Mouse (Mus musculus) layer of hippocampus, postnatal 25 days (tissue): ENCODE measurements at regions not wholly inside any gene's neighbourhood (a gene's known extent, or its start where the extent isn't known, plus 50 kb on each side); places are given as distances from the start of the nearest gene placed in this dataset.

ENCODE experiments used
- DNase-seq, 2 experiments: peaks; one replicate each; pipeline ENCODE4 v3.0.0; 2022; ENCODE audit warnings: mixed read lengths in 2 of 2, low spot score in 1 of 2; ENCODE audit errors: extremely low spot score in 1 of 2

DNA sequence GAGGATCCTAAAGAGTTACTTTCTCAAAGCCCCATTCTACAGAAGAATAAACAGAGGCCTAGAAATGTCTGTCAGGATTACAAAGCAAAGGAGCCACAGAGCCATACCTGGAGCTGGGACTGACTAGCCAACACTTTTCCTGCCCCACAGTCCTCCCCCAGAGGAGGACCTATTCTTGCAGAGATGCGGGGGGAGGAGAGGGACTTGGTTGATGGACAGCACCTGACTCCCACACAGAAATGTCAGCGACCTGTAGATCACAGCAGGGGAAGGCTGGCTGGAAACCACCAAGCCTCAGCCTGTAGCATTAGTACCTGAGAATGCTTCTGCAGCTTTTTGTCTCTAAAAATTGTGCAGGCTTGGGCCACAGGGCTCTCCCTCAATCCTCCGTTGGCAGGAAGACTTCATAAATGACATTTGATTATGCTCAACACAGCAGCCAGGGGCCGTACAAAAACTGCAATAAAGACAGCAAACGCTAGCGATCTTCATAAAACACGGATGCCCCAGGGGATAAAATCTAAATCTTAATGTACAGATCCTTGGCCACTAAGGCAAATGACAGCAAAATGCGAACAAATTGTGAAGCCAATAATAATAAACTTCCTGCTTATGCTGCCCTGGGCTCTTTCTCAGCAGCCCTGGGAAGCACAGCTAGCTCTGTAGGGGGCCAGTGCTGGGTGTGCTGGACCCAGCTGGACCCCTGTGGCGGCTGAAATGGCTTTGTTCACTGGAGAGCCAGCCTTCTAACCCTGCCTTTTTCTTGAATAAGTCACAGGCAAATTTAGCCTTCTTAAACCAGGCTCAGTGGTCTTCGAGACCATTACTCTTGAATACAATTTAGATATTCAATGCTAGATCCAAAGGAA is 489.4 kb upstream of the Camk1g start:
- DNase-seq = no peak

DNA sequence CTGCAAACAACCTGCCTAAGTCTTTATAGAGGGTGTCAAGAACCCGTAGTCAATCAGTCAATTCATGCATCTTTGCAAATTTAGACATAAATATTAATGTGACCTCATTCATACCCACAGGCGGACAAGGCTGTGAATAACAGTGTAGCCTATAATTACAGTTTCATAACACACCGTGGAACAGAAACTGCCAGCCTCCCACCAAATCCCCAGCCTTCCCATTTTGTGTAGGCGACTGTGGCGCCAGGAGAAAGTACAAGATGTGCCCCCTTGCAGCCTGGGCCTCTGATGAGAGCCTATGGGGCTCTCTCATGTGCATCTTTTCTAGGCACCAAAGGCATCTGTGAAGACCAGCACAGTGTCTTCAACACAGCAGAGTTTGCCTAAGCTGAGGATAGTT is 477.8 kb upstream of the Camk1g start:
- no peak for DNase-seq

- DNase-seq = no peak
Observed at GRCm38 (mm10) chr1:193844868-193845267, 474.8 kb upstream of the Camk1g start.

GRCm38 (mm10) chr1:193844461-193844860 is 474.4 kb upstream of the Camk1g start:
- DNase-seq = no peak

- DNase-seq = no peak
Observed at GRCm38 (mm10) chr1:193800998-193801397, 430.9 kb upstream of the Camk1g start.

DNA sequence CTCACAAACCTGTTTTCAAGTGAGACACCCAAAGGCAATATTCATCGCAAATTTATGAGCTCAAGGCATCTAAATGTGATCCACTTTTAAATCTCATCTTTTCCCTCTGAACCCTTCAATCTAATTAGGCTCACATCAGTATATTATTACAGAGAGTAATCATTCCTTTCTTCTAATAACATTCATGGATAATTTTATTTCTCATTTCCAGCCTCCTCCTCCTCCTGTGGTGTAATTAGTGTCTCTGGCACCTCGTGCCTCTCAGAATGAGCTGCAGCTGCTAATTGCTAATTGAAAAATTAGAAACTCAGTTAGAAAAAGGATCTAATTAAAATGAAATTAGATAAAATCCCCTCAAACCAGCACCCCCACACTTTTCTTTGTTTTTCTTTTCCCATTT is 420.5 kb upstream of the Camk1g start:
- no peak for DNase-seq

DNA sequence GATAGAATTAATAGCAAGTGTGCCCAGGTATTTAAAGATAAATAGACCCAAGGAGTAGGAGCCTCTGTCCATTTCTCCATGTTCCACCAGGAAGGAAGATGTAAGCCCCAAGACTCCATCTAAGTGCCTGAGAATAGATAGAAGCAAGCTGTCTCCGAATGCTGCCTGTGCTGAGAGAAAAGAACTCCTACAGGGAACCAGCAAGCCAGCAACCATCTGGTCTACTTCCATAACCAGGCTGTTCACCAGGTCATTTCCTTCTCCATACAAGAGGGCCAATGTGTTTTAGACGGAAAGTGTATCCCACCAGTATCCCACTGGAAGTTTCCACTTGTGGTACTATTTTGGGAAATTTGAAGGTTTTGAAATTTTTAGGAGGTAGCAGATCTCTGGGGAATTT is 418.4 kb upstream of the Camk1g start:
- DNase-seq = no peak

DNA sequence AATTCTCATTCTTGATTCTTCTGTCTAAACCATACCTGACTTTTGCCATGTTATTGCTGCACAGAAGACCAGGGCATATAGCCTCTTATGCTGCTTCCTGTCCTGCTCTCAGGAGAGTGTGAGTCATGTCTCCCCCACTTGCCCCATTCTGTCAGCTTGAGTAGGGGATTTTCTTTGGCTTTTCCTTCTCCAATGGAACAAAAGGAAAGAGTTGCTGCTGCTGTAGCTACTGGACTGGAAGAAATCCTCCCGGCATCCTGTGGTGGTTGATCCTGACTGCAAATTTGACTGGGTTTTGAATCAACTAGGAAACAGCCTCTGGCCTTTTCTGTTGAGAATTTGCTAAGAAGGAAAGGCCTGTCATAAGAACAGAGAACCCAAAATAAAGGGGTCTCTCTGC is 417.3 kb upstream of the Camk1g start:
- no peak for DNase-seq

GRCm38 (mm10) chr1:193784966-193785365 is 414.9 kb upstream of the Camk1g start:
- DNase-seq = peak; percentile 32 to 39

- DNase-seq = no peak
Observed at GRCm38 (mm10) chr1:193784526-193784925, 414.4 kb upstream of the Camk1g start.

GRCm38 (mm10) chr1:193778181-193778580 is 408.1 kb upstream of the Camk1g start:
- DNase-seq = no peak

DNA sequence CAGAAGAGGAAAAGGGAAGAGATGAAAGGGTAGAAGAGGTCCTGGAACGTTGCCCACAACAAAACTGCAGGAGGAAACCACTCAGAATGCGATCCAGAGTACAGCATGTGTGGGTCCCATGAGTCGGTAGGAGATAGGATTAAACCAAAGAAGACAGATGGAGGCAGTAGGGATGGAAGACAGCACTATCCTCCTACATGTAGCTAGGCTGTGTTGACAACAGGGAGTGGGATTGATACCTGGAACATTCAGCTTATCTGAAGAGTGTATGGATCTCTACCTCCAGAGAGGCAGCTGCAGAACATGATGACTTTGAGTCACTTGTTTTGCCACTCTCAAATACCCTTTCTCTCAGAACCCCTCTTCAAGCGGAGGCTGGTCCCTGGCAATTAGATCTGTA is 399.4 kb upstream of the Camk1g start:
- DNase-seq = no peak

DNA sequence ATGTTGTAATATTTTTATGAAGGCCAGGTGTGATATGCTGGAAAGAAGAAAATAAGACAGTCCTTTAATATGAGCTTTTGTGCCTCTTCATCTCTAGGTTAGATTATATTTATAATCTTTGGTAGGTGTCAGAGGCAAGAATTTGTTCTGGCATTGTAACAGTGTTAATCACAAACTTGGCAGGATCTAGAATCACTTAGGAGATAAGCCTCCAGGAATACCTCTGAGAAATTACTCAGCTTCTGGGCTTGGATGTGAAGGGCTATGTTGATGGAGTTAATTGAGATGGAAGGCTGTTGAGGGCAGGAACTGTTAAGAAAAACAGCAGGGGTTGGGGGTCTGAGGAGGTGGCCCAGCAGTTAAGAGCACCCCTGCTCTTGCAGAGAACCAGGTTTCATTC is 394.0 kb upstream of the Camk1g start:
- no peak for DNase-seq

GRCm38 (mm10) chr1:193751819-193752251 is 381.7 kb upstream of the Camk1g start:
- no peak for DNase-seq

DNA sequence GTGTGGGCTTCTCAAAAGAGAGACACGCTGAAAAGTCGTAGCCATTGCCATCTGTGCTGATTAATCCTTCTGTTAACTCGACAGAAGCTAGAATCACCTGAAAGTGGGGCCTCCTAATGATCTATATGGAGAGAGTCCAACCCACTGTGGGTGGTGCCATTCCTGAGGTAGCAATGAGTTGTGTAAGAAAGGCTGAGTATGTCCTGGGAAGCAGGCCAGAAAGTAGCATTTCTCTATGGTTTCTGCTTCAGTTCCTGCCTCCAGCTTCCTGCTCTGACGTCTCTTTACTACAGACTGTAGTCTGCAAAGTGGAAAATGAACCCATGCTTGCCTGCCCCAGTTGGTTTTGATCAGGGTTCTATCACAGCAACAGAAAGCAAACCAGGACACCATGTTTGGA is 380.8 kb upstream of the Camk1g start:
- DNase-seq = no peak

- DNase-seq = no peak
Observed at GRCm38 (mm10) chr1:193747426-193747960, 377.4 kb upstream of the Camk1g start.

- no peak for DNase-seq
Observed at GRCm38 (mm10) chr1:193742688-193743087, 372.6 kb upstream of the Camk1g start.

DNA sequence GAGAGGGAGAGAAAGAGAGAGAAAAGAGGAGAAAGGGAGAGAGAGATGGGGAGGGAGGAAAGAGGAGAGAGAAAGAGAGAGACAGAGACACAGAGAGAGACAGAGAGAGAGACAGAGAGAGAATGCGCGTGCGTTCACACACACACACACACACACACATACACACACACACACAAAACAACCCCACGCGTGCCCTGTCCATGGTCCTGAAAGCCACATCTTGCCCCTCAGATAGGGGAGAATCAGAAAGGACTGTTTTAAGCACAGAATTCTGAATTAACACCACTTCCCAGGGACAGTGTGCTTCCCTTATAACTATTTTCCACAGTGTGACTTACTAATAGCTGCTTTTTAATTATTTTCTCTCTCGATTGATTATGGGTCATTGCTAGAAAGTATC is 368.7 kb upstream of the Camk1g start:
- DNase-seq = no peak

- DNase-seq = no peak
Observed at GRCm38 (mm10) chr1:193735949-193736518, 365.9 kb upstream of the Camk1g start.

- DNase-seq = no peak
Observed at GRCm38 (mm10) chr1:193734014-193734763, 364.1 kb upstream of the Camk1g start.

- DNase-seq = no peak
Observed at GRCm38 (mm10) chr1:193733402-193733801, 363.3 kb upstream of the Camk1g start.
